In genomic region chr13:23445156-23445555, GRCm38 (mm10) we compare ENCODE assay signal across 8 mouse cellular contexts. TPM values are rescaled to one million over a fixed set of nuclear protein-coding genes. Genes with fewer than 3 reads are reported as not detected.
DNase-seq lines count a peak whose midpoint lies in the region; ATAC-seq and TF ChIP-seq lines count a peak whose summit lies in the region.

No protein-coding gene starts in this region.

- 4% methylated on average over 10 of the region's 10 CpGs for WGBS in heart, embryonic 13.5 days
- WGBS in forebrain, embryonic 16.5 days: 4% methylated on average over 10 of the region's 10 CpGs
- 8% methylated on average over 10 of the region's 10 CpGs for WGBS in liver, embryonic 16.5 days (ENCODE audit: insufficient replicate concordance)

- ATAC-seq in heart, embryonic 13.5 days (ENCODE audit: extremely low read depth, insufficient number of reproducible peaks, low FRiP score, low TSS enrichment): no peak
- peak; percentile 5 for ATAC-seq in forebrain, embryonic 16.5 days
- ATAC-seq in liver, embryonic 16.5 days (ENCODE audit: low read depth): no peak
- no peak for ATAC-seq in activated CD4-positive, CD25-positive, alpha-beta regulatory T cell, adult 4 months

- no peak for TF ChIP-seq EP300 in ES-Bruce4 (IDR thresholded peaks at IDR 0.05; ENCODE audit: insufficient read depth, low read depth, low read length)

- peaks cover 17% of the 10 kb centered on the region for H3K4me1 ChIP-seq in heart, embryonic 13.5 days
- peaks cover 2% of the 10 kb centered on the region for H3K4me1 ChIP-seq in ES-Bruce4 (ENCODE audit: control insufficient read depth, insufficient read depth, low read length)
- peaks cover 12% of the 10 kb centered on the region for H3K4me1 ChIP-seq in forebrain, embryonic 16.5 days (replicated peaks; ENCODE audit: control insufficient read depth, insufficient read depth, low read length)
- H3K4me1 ChIP-seq in liver, embryonic 16.5 days (ENCODE audit: control insufficient read depth, low read depth, low read length): peaks cover 13% of the 10 kb centered on the region

- DNase-seq in heart, adult 9 months (ENCODE audit: low spot score in 2 of 2): no peak
- DNase-seq in thymus, postnatal 0 days (ENCODE audit: low spot score): no peak
- no peak for DNase-seq in cerebellum, postnatal 4 days (ENCODE audit: low spot score in 2 of 2)

- no peak for TF ChIP-seq POLR2A in ES-Bruce4 (IDR thresholded peaks at IDR 0.05; ENCODE audit: insufficient read depth, low read length)

- H3K9ac ChIP-seq in heart, embryonic 13.5 days: peak overlapping the region; percentile 89
- peak overlapping the region; percentile 85 for H3K9ac ChIP-seq in ES-Bruce4 (ENCODE audit: low read depth, poor library complexity, severe bottlenecking)
- H3K9ac ChIP-seq in forebrain, embryonic 16.5 days (replicated peaks; ENCODE audit: low read depth, low read length): peak overlapping the region; percentile 79
- H3K9ac ChIP-seq in liver, embryonic 16.5 days (ENCODE audit: low read depth, low read length): peak overlapping the region; percentile 89

- no peaks in the 10 kb centered on the region for H3K27me3 ChIP-seq in heart, embryonic 13.5 days (replicated peaks)
- H3K27me3 ChIP-seq in ES-Bruce4 (ENCODE audit: control insufficient read depth, insufficient read depth, low read length, poor library complexity, severe bottlenecking): no peaks in the 10 kb centered on the region
- H3K27me3 ChIP-seq in forebrain, embryonic 16.5 days (replicated peaks; ENCODE audit: control insufficient read depth, insufficient read depth, low read length): no peaks in the 10 kb centered on the region
- H3K27me3 ChIP-seq in liver, embryonic 16.5 days (ENCODE audit: control insufficient read depth, insufficient read depth, low read depth, low read length): no peaks in the 10 kb centered on the region

- no peak for TF ChIP-seq CTCF in ES-Bruce4 (IDR thresholded peaks at IDR 0.05; ENCODE audit: low read depth, low read length)

- peak overlapping the region; percentile 95 for H3K27ac ChIP-seq in heart, embryonic 13.5 days (replicated peaks)
- H3K27ac ChIP-seq in ES-Bruce4 (ENCODE audit: insufficient read depth, low read length): peak overlapping the region; percentile 95
- peak overlapping the region; percentile 99 for H3K27ac ChIP-seq in forebrain, embryonic 16.5 days (ENCODE audit: low read length)
- peak overlapping the region; percentile 97 for H3K27ac ChIP-seq in liver, embryonic 16.5 days (ENCODE audit: low read length)

- H3K36me3 ChIP-seq in heart, embryonic 13.5 days: no peaks in the 10 kb centered on the region
- H3K36me3 ChIP-seq in ES-Bruce4 (ENCODE audit: control insufficient read depth, insufficient read depth, low read length, poor library complexity, severe bottlenecking): no peaks in the 10 kb centered on the region
- H3K36me3 ChIP-seq in forebrain, embryonic 16.5 days (ENCODE audit: control insufficient read depth, insufficient read depth): no peaks in the 10 kb centered on the region
- H3K36me3 ChIP-seq in liver, embryonic 16.5 days (ENCODE audit: control insufficient read depth, insufficient read depth): no peaks in the 10 kb centered on the region

- peak overlapping the region; percentile 64 for H3K4me3 ChIP-seq in heart, embryonic 13.5 days
- peak overlapping the region; percentile 91 for H3K4me3 ChIP-seq in ES-Bruce4 (ENCODE audit: low read depth, low read length)
- peak overlapping the region; percentile 84 for H3K4me3 ChIP-seq in forebrain, embryonic 16.5 days (replicated peaks; ENCODE audit: low read length)
- peak overlapping the region; percentile 86 for H3K4me3 ChIP-seq in liver, embryonic 16.5 days (ENCODE audit: low read depth, low read length)

- no peaks in the 10 kb centered on the region for H3K9me3 ChIP-seq in heart, embryonic 13.5 days
- no peaks in the 10 kb centered on the region for H3K9me3 ChIP-seq in ES-Bruce4 (replicated peaks; ENCODE audit: control insufficient read depth, insufficient read depth, low read length, poor library complexity, severe bottlenecking)
- no peaks in the 10 kb centered on the region for H3K9me3 ChIP-seq in forebrain, embryonic 16.5 days (ENCODE audit: control insufficient read depth, low read length)
- H3K9me3 ChIP-seq in liver, embryonic 16.5 days (replicated peaks; ENCODE audit: control insufficient read depth, low read length): no peaks in the 10 kb centered on the region

- H3K4me2 ChIP-seq in heart, embryonic 13.5 days: peak overlapping the region; percentile 73
- H3K4me2 ChIP-seq in forebrain, embryonic 16.5 days (ENCODE audit: low read length): peak overlapping the region; percentile 81
- peak overlapping the region; percentile 89 for H3K4me2 ChIP-seq in liver, embryonic 16.5 days (ENCODE audit: low read depth, low read length)

RNA-seq across cellular contexts. Expression of gene Btn1a1, which starts 20.5 kb away (rescaled TPM):
- 1.1 and 2.2 TPM in 2 replicates for polyA plus RNA-seq in heart, embryonic 13.5 days (2015; fragmentation: Nextera tagmentation; extraction: Ambion mirVana)
- polyA plus RNA-seq in ES-Bruce4 (2011; ENCODE audit: insufficient read depth, insufficient read length, low read depth, missing spikeins): 0.40 and 0.46 TPM in 2 replicates
- 0.06 and 0.22 TPM in 2 replicates for polyA plus RNA-seq in forebrain, embryonic 16.5 days (2015; fragmentation: Nextera tagmentation; extraction: Ambion mirVana)
- 1.9 and 2.0 TPM in 2 replicates for polyA plus RNA-seq in liver, embryonic 16.5 days (2015; fragmentation: Nextera tagmentation; extraction: Ambion mirVana)
- 0.17 and 0.27 TPM in 2 replicates for polyA plus RNA-seq in thymus, postnatal 0 days (2015; fragmentation: Nextera tagmentation; extraction: Ambion mirVana)
- not detected for polyA plus RNA-seq in activated CD4-positive, CD25-positive, alpha-beta regulatory T cell, adult 4 months (2017; shearing (Covaris generic))

RNA-seq across cellular contexts. Expression of gene Abt1, which starts 21.5 kb away (rescaled TPM):
- 8.5 and 8.7 TPM in 2 replicates for polyA plus RNA-seq in heart, embryonic 13.5 days (2015; fragmentation: Nextera tagmentation; extraction: Ambion mirVana)
- polyA plus RNA-seq in ES-Bruce4 (2011; ENCODE audit: insufficient read depth, insufficient read length, low read depth, missing spikeins): 10.0 and 10.3 TPM in 2 replicates
- 12.7 and 13.0 TPM in 2 replicates for polyA plus RNA-seq in forebrain, embryonic 16.5 days (2015; fragmentation: Nextera tagmentation; extraction: Ambion mirVana)
- polyA plus RNA-seq in liver, embryonic 16.5 days (2015; fragmentation: Nextera tagmentation; extraction: Ambion mirVana): 4.5 TPM in 2 replicates
- 13.8 and 15.1 TPM in 2 replicates for polyA plus RNA-seq in thymus, postnatal 0 days (2015; fragmentation: Nextera tagmentation; extraction: Ambion mirVana)
- polyA plus RNA-seq in activated CD4-positive, CD25-positive, alpha-beta regulatory T cell, adult 4 months (2017; shearing (Covaris generic)): 10 to 100 TPM; 10.4 to 11.1 TPM

RNA-seq across cellular contexts. Expression of gene Btn2a2, which starts 43.5 kb away (rescaled TPM):
- polyA plus RNA-seq in heart, embryonic 13.5 days (2015; fragmentation: Nextera tagmentation; extraction: Ambion mirVana): 0.45 and 0.82 TPM in 2 replicates
- 0.91 and 1.9 TPM in 2 replicates for polyA plus RNA-seq in ES-Bruce4 (2011; ENCODE audit: insufficient read depth, insufficient read length, low read depth, missing spikeins)
- polyA plus RNA-seq in forebrain, embryonic 16.5 days (2015; fragmentation: Nextera tagmentation; extraction: Ambion mirVana): 0.18 TPM in 1 of 2 replicates, not detected in the other
- polyA plus RNA-seq in liver, embryonic 16.5 days (2015; fragmentation: Nextera tagmentation; extraction: Ambion mirVana): not detected in 2 replicates
- 0.65 and 0.85 TPM in 2 replicates for polyA plus RNA-seq in thymus, postnatal 0 days (2015; fragmentation: Nextera tagmentation; extraction: Ambion mirVana)
- not detected for polyA plus RNA-seq in activated CD4-positive, CD25-positive, alpha-beta regulatory T cell, adult 4 months (2017; shearing (Covaris generic))
